Mouse (Mus musculus) T-cell, adult 66 days (primary cell): Measurements from ENCODE around the gene Olfr1104. TPM values are rescaled to one million over a fixed set of nuclear protein-coding genes. Genes with fewer than 3 reads are reported as not detected.

Source experiments
- total RNA-seq, 2 experiments: library from RNA; stranded (reverse); gene quantifications; 3 replicates in 1 of 2; 4 replicates in 1 of 2; pipeline ENCODE4 v1.2.4; 2023

Gene Olfr1104
- total RNA-seq, result not detected

GRCm38 (mm10) chr2:87026980-87027379, at the start of gene Olfr1104:
Gene Olfr1104 (minus strand): TSS chr2:87027080.

GRCm38 (mm10) chr2:87075717-87076116, 48.8 kb upstream of the Olfr1104 start, which contains the start of gene Olfr1107:
Gene Olfr1107 (minus strand): TSS chr2:87075817.

GRCm38 (mm10) chr2:87052173-87052572, 25.3 kb upstream of the Olfr1104 start, which contains the start of gene Olfr1106:
Gene Olfr1106 (minus strand): TSS chr2:87052273.

GRCm38 (mm10) chr2:87036431-87036830, 9.6 kb upstream of the Olfr1104 start, which contains the start of gene Olfr1105:
Gene Olfr1105 (minus strand): TSS chr2:87036531.

GRCm38 (mm10) chr2:86998098-86998497, 28.8 kb downstream of the Olfr1104 start, which contains the start of gene Olfr1102:
Gene Olfr1102 (plus strand): TSS chr2:86998398.

GRCm38 (mm10) chr2:86991121-86991520, 35.8 kb downstream of the Olfr1104 start, which contains the start of gene Olfr1101:
Gene Olfr1101 (minus strand): TSS chr2:86991221.

GRCm38 (mm10) chr2:86979854-86980253, 47.0 kb downstream of the Olfr1104 start, which contains the start of gene Olfr1100:
Gene Olfr1100 (minus strand): TSS chr2:86979954.

Other genes starting within 250 kb of the Olfr1104 start
- gene Olfr1093, start 244.6 kb downstream of the Olfr1104 start, total RNA-seq, result not detected
- not detected for gene Olfr141, start 217.1 kb downstream of the Olfr1104 start, total RNA-seq
- not detected for gene Olfr1094, start 202.4 kb downstream of the Olfr1104 start, total RNA-seq
- not detected for gene Olfr1095, start 175.4 kb downstream of the Olfr1104 start, total RNA-seq
- not detected for gene Gm13723, start 152.3 kb downstream of the Olfr1104 start, total RNA-seq
- gene Olfr1097, start 134.9 kb downstream of the Olfr1104 start, total RNA-seq, result not detected
- not detected for gene Olfr1098, start 102.5 kb downstream of the Olfr1104 start, total RNA-seq
- not detected for gene Olfr1099, start 66.4 kb downstream of the Olfr1104 start, total RNA-seq
- gene Olfr1100, start 47.1 kb downstream of the Olfr1104 start, total RNA-seq, result not detected
- gene Olfr1101, start 35.9 kb downstream of the Olfr1104 start, total RNA-seq, result not detected
- not detected for gene Olfr1102, start 28.7 kb downstream of the Olfr1104 start, total RNA-seq
- gene Olfr1105, start 9.5 kb upstream of the Olfr1104 start, total RNA-seq, result not detected
- gene Olfr1106, start 25.2 kb upstream of the Olfr1104 start, total RNA-seq, result not detected
- gene Olfr1107, start 48.7 kb upstream of the Olfr1104 start, total RNA-seq, result not detected
- not detected for gene Olfr1109, start 68.9 kb upstream of the Olfr1104 start, total RNA-seq
- not detected for gene Olfr259, start 87.5 kb upstream of the Olfr1104 start, total RNA-seq
- gene Olfr1110, start 113.2 kb upstream of the Olfr1104 start, total RNA-seq, result not detected
- not detected for gene Olfr1111, start 125.5 kb upstream of the Olfr1104 start, total RNA-seq
- not detected for gene Olfr1112, start 160.7 kb upstream of the Olfr1104 start, total RNA-seq
- not detected for gene Olfr1113, start 181.9 kb upstream of the Olfr1104 start, total RNA-seq
- gene Olfr1115, start 220.9 kb upstream of the Olfr1104 start, total RNA-seq, result not detected
- gene Olfr1116, start 240.5 kb upstream of the Olfr1104 start, total RNA-seq, result not detected